Mouse (Mus musculus) neutrophil, adult 83 days (primary cell): Measurements from ENCODE around the gene Elovl3. TPM values are rescaled to one million over a fixed set of nuclear protein-coding genes. Genes with fewer than 3 reads are reported as not detected.

Experiments used
- total RNA-seq, 2 experiments: library from RNA; stranded (reverse); gene quantifications; one replicate each; pipeline ENCODE4 v1.2.4; 2023

Elovl3 gene
- total RNA-seq: under 1 TPM; 0.22 to 0.66 TPM

DNA sequence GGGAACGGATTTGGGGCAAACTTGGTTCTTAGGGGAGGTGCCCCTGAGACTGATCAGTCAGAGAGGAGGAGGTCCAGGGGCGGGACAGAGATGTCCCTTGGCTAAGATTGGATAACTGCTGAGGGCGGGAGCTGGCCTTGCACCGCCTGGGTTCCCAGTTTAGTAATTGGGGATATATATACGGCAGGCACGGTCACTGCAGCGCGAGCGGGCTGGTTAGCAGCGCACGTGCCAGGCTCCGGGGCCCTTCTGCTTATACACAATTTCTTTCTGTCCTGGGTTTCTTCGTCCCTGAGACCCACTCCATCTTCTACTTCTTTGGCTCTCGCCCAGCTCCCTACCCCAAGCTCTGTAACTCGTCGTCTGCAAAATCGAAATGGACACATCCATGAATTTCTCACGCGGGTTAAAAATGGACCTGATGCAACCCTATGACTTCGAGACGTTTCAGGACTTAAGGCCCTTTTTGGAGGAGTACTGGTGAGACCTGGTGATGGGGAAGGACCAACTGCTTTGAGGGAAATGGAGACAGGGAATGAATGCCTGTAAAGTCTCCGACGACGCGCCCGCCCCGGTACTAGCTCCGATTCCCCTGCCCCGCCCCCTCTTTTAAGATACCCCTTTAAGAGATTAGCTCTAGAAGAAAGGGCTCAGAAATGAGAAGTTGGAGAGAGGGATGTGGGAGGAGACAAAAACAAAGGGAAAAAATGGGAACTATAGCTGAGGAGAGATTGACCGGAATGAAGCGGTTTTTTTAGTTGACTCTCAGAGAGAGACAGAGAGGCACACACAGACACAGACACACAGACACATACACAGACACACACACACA is at the start of gene Elovl3:
Gene Elovl3, plus strand, starts transcription at position 204 of the 832 bp plus-strand sequence.

DNA sequence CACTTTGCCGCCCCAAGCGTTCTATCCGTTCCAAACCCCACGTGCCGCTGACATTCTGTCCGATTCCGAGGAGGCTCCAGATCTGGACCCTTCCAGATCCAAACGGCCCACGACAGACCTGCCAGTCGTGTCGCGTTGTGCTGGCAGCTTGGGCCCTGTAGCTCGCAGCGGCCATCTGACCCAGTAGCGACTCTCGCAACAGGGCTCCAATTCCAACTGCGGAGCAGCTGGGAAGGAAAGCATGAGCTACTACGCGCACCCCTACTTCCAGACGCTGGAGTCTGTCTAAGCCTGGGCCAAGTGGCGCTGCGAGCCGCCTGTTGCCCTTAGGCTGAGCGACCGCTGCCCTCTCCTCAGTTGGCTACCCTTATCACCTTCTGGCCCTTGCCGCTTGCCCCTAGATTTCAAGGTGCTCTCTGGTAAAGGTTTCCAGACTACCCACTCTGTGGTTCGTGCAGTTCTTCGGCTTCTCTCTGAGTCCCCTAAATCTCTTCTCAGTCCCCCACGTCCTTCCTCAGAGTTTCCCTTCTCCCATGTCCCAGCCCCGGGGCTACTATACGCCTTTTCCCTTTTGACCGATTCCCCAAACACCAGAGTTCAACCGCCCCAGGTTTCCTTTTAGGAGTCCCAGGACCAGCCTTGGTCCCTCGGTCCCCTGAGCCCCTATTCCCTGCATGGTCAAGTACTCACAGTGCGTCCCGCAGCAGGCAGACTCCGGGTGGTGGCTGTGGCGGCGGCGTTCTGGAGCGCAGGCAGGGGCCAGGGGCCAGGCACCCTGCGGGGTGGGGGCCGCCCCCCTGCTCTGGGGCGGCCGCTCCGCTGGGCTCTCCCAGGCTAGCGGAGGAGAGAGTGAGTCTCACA is 16.0 kb downstream of the Elovl3 start, which contains the start of gene Pitx3:
Gene Pitx3, minus strand, starts transcription at position 816 of the 861 bp plus-strand sequence.

DNA sequence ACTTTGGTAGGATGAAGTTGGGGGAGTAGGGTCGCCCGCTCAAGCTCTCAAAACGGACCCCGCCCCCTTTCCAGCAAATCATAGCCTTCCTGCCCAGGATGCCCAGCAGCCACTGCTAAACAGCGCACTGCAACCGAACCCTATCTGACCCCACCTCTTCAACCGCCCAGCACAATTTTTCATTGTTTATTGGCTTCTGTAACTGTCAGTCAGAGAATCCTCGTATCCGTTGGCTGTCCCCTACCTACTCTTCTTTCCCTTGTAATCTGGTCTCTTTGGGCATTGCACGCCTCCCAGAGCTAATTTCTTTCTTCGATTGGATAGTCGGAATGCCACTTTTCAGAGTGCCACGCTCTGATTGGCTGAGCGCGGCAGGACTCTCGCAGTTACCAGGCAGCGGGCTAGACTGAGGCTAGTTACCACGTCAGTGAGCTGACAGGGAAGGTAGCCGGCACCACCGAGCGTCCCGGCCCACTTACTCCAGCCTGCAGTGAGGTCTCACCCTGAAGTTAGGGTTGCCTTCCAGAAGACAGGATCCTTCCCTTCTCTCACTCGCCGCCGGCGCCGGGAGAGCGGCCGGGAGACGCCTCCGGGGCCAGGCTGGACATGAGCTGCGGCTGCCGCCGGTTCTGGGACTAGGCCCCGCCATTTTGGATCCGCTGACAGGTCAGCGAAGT is 20.6 kb downstream of the Elovl3 start, which contains the start of gene Gbf1:
Gene Gbf1, plus strand, starts transcription at position 383 of the 677 bp plus-strand sequence.

Other genes starting within 250 kb of the Elovl3 start
- 10 to 100 TPM; 11.7 to 13.3 TPM for gene Armh3, start 133.4 kb upstream of the Elovl3 start, total RNA-seq
- 1 to 10 TPM; 5.6 to 8.0 TPM for gene Hps6, start 128.4 kb upstream of the Elovl3 start, total RNA-seq
- 10 to 100 TPM; 19.1 to 23.2 TPM for gene Pprc1, start 87.0 kb upstream of the Elovl3 start, total RNA-seq
- 10 to 100 TPM; 74.9 to 85.5 TPM for gene Ldb1, start 86.7 kb upstream of the Elovl3 start, total RNA-seq
- gene Nolc1, start 56.0 kb upstream of the Elovl3 start, total RNA-seq: 10 to 100 TPM; 22.0 to 24.7 TPM
- not detected for gene Pitx3, start 16.4 kb downstream of the Elovl3 start, total RNA-seq
- 10 to 100 TPM; 56.1 to 60.1 TPM for gene Gbf1, start 20.6 kb downstream of the Elovl3 start, total RNA-seq
- 10 to 100 TPM; 41.7 to 43.7 TPM for gene Nfkb2, start 172.4 kb downstream of the Elovl3 start, total RNA-seq
- gene Psd, start 195.3 kb downstream of the Elovl3 start, total RNA-seq: under 1 TPM in 1 of 2 experiments, not detected in 1; 0.53 TPM
- gene Fbxl15, start 196.3 kb downstream of the Elovl3 start, total RNA-seq: 1 to 10 TPM; 3.0 TPM
- gene Cuedc2, start 206.8 kb downstream of the Elovl3 start, total RNA-seq: 100 to 1,000 TPM in 1 of 2 experiments, 10 to 100 TPM in 1; 92.6 to 101 TPM
- gene Mfsd13a, start 209.2 kb downstream of the Elovl3 start, total RNA-seq: 10 to 100 TPM; 29.0 to 32.7 TPM
- gene 2310034G01Rik, start 218.4 kb downstream of the Elovl3 start, total RNA-seq: not detected